Mouse (Mus musculus): ENCODE measurements at regions not wholly inside any gene's neighbourhood (a gene's known extent, or its start where the extent isn't known, plus 50 kb on each side); places are given as distances from the start of the nearest gene placed in this dataset.

GRCm38 (mm10) chr9:63087195-63087594, 61.6 kb downstream of the Skor1 start:
- no peak for DNase-seq (ENCODE audit: low spot score)

GRCm38 (mm10) chr9:63086671-63087070, 62.1 kb downstream of the Skor1 start:
- DNase-seq (ENCODE audit: low spot score) = no peak

DNA sequence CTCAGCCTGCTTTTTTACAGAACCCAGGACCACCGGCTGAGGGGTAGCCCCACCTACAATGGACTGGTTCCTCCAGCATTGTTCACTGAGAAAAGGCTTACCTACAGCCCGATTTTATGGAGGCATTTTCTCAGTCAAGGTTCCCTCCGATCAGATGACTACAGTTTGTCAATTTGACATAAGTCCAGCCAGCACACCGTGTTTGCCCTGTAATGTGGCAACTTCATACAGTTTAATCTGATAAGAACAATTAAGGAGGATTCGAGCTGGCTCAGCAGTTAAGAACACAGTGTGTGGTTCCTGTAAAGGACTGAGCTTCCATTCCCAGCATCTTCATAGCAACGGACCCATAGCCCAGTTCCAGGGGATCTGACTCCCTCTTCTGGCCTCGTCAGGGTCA, 65.9 kb downstream of the Skor1 start:
- no peak for DNase-seq (ENCODE audit: low spot score)

- no peak for DNase-seq (ENCODE audit: low spot score)
Measured at GRCm38 (mm10) chr9:63082311-63082710, 66.5 kb downstream of the Skor1 start.

GRCm38 (mm10) chr9:63080406-63080805, 68.4 kb downstream of the Skor1 start:
- no peak for DNase-seq (ENCODE audit: low spot score)

- DNase-seq (ENCODE audit: low spot score) = no peak
Measured at GRCm38 (mm10) chr9:63075252-63075651, 73.5 kb downstream of the Skor1 start.

DNA sequence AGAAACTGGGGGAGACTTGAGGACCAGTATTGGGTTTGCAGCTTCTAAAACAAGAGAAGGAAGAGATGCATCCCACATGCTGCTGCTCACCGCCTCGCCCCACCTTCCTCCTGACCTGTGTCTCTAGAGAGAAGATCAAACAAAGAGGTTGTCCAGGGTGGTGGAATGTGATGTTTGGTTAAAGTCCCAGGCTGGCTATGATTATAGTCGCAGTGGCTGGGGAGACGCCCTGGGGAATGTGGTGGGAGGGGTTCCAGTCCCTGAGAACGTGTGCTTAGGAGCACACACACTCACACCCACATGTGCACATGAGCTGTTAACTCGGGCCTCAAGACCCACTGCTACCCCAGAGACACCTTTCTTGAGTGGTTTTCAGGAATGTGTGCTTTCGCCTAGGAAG, 74.0 kb downstream of the Skor1 start:
- DNase-seq (ENCODE audit: low spot score) = no peak

- no peak for DNase-seq (ENCODE audit: low spot score)
Measured at GRCm38 (mm10) chr9:63074023-63074750, 74.6 kb downstream of the Skor1 start.

GRCm38 (mm10) chr9:63071032-63071431, 77.7 kb downstream of the Skor1 start:
- DNase-seq (ENCODE audit: low spot score) = no peak

DNA sequence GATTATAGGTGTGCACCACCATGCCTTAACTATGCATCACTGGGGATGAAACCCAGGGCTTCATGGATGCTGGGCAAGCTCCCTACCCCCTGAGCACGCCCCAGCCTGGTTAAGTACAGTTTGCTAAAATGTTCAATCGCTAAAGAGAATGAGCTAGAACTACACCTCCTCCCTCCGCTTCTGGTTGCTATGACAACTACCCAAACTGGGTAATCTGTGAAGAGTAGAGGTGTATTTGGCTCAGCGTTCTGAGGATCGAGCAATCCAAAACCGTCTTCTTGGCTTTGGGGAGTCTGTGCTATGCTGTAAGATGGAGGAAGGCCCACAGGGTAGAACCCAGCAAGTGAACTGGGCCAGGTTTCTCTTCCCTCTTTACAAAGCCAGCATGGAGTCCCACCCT, 78.8 kb downstream of the Skor1 start:
- no peak for DNase-seq (ENCODE audit: low spot score)

DNA sequence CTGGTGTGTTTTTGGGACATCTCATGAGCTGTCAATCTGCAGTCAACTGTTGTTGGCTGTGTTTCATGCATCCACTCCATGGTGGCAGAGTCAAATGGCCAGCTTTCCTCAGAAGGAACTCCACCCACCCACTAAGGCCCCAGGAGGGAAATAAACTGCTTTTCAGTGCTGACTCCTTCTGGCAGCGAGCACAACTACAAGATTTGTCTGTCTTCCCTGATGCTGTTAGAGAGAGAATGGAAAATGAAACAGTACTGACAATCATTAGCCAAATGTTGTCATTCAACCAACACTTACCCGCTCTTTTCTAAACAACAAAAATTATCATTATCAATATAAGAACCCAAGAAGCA, 79.3 kb upstream of the Pias1 start:
- DNase-seq (ENCODE audit: low spot score) = no peak

DNA sequence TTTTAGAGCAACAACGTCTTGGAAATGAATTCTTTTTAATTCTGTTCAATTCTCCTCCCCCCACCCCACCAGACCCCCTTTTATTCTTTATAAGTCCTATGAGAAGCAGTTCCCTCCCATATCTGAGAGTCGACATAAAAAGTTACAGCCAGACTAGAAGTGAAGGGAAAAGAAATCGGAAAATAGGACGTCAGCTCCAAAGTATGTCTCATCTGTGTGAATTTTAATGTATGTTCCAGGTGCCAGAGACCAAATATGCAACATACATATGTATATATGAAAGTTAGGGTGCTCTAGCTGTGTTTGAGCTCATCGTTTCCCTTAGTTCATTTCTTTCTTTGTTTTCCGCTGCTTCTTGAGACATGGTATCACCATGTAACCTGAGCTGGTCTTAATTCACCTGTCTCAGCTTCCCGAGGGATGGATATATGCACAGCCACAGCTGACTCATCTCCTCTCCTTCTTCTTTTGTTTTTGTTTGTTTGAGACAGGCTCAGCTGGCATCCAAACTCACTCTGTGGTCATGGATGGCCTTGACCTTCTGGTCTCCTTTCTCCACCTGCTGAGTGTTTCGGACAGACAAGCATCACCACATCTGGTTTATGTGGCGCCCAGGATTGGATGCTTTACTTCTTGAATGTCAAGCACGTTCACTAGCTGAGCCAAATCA, 78.8 kb upstream of the Pias1 start:
- DNase-seq (ENCODE audit: low spot score) = no peak

- no peak for DNase-seq (ENCODE audit: low spot score)
Measured at GRCm38 (mm10) chr9:63063525-63063924, 75.8 kb upstream of the Pias1 start.

DNA sequence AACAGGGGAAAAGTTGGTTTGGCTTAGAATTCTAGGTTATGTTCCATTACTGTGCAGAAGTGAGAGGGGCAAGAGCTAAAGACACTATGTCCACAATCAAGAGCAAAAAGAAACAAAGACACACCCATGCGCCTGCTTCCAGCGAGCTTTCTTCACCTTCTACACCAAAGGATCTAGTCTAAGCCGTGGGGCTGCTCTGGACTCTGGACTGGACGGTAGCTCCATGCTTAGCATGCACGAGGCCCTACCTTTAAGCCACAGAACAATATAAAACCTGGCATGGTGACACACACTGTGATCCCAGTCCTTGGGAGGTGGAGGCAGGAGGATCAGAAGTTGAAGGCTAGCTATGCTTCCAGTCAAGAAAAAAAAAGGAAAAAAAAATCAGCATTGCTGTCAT, 73.0 kb upstream of the Pias1 start:
- no peak for DNase-seq (ENCODE audit: low spot score)

DNA sequence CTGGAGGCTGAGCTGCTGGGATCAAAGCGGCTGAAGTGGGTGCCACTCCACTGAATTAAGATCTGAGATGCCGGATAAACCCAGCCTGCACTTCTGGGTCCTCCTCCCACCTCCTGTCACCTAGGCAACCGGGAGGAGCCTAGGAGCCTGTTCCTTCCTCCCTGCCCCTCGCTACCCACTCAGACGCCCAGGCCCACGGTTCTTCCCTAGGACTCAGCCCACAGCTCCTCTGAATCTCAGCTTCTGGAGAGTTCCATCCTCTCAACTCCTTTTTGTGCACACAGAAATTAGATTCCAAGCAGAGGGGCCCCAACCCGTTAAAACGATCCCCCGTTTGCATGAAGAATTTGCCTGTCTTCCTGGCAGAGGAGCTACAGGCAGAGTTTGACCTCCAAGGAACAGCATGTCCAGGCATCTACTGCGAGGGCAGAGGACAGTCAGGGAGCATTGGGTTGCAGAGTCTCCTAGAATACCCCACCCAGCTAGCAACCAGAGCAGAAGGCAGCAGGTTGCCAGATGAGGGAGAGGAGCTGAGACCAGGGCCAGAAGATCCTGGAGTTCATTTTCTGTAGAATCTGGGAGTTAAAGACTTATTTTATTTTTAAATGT, 71.6 kb upstream of the Pias1 start:
- peak; percentile 46 for DNase-seq (ENCODE audit: low spot score)

DNA sequence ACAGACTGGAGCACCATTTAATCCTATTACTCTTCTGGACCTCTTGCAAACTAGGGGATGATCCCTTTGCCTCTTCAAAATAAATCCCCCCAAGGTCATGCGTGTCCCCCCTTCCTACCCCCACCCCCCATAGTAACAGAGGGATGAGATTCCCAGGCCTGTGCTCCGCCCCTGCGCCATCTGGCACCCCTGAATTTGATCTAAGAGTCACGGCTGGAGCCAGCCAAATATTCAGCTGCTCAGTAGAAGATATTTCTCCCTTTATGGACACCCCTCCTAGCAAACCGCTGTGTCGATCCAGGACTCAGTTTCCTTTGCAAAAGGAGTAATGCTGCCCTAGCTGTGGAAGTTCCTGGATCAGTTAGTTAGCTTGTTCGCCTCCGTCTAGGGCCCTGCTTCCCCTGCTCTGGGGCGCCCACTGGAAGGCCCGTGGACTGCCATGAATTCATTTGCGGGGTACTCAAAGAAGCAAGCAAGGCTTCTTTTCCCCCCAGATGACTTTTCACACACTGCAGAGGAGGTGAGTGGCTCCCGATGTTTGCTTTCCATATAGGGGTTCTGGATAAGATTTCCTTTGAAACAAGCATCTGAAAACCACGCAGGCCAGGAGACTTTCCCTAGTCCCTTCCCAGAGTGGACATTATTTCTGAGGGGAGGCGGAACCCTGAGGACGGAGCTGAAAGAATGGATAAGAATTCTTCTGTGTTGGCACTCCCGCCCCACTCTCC, 70.9 kb upstream of the Pias1 start:
- DNase-seq (ENCODE audit: low spot score) = no peak

DNA sequence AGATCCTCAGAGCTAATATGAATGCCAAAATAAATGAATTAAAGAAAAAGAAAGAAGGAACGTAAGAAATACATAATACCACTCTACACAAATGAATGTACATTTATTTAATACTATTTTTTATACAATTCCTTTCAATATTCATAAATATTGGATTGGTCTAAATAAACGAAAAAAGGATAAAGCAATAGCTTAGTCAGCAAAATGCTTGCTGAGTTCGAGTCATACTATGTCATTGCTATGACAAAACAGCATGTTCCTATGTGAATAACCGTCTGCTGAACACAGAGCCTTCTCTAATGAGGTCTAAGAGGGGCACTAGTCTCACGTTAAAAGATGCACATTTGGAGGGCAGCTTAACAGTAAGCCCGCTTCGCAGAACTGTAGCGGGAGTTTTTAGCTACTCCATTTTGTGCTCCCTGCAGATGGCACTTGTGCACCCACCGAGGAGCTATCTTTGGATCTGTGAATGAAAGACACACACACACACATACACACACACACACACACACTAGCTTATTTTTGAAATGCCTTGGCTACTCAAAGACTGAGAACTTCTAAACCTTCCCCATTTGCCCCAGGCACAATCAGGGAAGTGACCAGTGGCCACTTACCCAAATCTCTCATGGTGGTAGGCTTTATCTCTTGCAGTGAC, 69.1 kb upstream of the Pias1 start:
- no peak for DNase-seq (ENCODE audit: low spot score)

- DNase-seq (ENCODE audit: low spot score) = no peak
Measured at GRCm38 (mm10) chr9:63052181-63052580, 64.5 kb upstream of the Pias1 start.

DNA sequence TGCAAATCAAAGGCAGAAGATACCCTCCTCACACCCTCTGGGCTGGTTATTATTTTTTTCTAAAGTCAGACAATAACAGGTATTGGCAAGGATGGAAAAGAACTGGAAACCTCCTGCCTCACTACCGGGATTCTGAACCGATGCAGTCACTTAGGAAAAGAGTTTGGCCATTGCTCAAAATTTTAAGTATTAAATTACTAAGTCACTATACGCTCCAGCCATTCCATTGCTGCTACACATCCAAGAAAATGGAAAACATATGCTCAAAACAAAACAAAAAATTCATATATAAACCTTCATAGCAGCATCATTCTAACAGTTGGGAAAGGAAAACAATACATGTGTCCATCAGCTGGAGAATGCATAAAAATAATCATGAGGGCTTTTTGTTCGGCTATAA, 63.9 kb upstream of the Pias1 start:
- DNase-seq (ENCODE audit: low spot score) = no peak

- no peak for DNase-seq (ENCODE audit: low spot score)
Measured at GRCm38 (mm10) chr9:63049290-63049689, 61.6 kb upstream of the Pias1 start.

DNA sequence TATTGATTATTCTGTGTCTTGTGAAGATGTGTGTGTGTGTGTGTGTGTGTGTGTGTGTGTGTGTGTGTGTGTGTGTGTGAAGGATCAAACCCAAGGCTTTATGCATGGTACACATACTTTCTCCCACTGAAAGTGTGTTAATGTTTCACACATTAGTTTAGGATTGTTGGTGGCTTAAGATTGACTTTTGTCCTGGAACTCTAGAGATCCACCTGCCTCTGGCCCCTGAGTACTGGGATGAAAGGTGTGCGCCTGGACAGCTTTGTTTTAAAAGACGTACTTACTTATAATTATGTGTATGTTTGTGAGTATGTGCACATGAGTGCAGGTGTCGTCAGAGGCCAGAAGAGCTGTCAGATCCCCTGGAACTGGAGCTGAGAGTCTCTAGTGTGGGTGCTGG, 59.3 kb upstream of the Pias1 start:
- DNase-seq (ENCODE audit: low spot score) = no peak

GRCm38 (mm10) chr9:63045531-63045930, 57.8 kb upstream of the Pias1 start:
- DNase-seq (ENCODE audit: low spot score) = no peak
